Mouse (Mus musculus) embryonic facial prominence, embryonic 12.5 days (tissue): Measurements from ENCODE around the gene Krtap13. TPM values are rescaled to one million over a fixed set of nuclear protein-coding genes. Genes with fewer than 3 reads are reported as not detected.

Experiments used
- ATAC-seq: fragments of 200-750 bp; cut with Nextera tagmentation; 2 replicates; pipeline ENCODE4 v1.8.0; 2017; ENCODE audit not compliant: insufficient number of reproducible peaks, insufficient read depth, low FRiP score, low TSS enrichment
- H3K27ac ChIP-seq: fragments of 300-500 bp; sonication (generic); 2 replicates; pipeline ENCODE4 v1.5.1; 2016; ENCODE audit warnings: mild to moderate bottlenecking
- H3K27me3 ChIP-seq: fragments of 300-500 bp; sonication (generic); 2 replicates; pipeline ENCODE4 v1.6.1; 2016; ENCODE audit warnings: mild to moderate bottlenecking, moderate library complexity
- H3K36me3 ChIP-seq: fragments of 300-500 bp; sonication (generic); 2 replicates; pipeline ENCODE4 v1.6.1; 2016; ENCODE audit warnings: mild to moderate bottlenecking
- H3K4me1 ChIP-seq: fragments of 300-500 bp; sonication (generic); 2 replicates; pipeline ENCODE4 v1.6.1; 2016
- H3K4me2 ChIP-seq: fragments of 300-500 bp; sonication (generic); replicated peaks from 2 replicates; pipeline ENCODE4 v1.6.1; 2016; ENCODE audit warnings: mild to moderate bottlenecking, moderate library complexity
- H3K4me3 ChIP-seq: fragments of 300-500 bp; sonication (generic); 2 replicates; pipeline ENCODE4 v1.5.1; 2016; ENCODE audit warnings: mild to moderate bottlenecking
- H3K9ac ChIP-seq: fragments of 300-500 bp; sonication (generic); 2 replicates; pipeline ENCODE4 v1.6.1; 2016; ENCODE audit warnings: mild to moderate bottlenecking, moderate library complexity
- H3K9me3 ChIP-seq: fragments of 300-500 bp; sonication (generic); 2 replicates; pipeline ENCODE4 v1.6.1; 2016; ENCODE audit warnings: mild to moderate bottlenecking, moderate library complexity
- WGBS: fragments of 180-500 bp; shearing (Covaris S2); methylation state at CpG from one replicate; pipeline ENCODE4 v1.1.7; 2016; 5-methylcytosine and 5-hydroxymethylcytosine counted together
- polyA plus RNA-seq: library from polyadenylated mRNA; unstranded; fragments of >200 nt; fragmentation: Nextera tagmentation; extraction: Ambion mirVana; gene quantifications from 2 replicates; pipeline ENCODE4 v1.2.1, GENCODE M21; 2016

Gene Krtap13
- polyA plus RNA-seq, 1 experiment from 2014 or later, result not detected

GRCm38 (mm10) chr16:88710757-88711156 is 40.7 kb downstream of the Krtap13 start:
- H3K9ac ChIP-seq, result no peak overlapping the region
- ATAC-seq, result no peak
- 73% methylated on average over 4 of the region's 4 CpGs for WGBS

GRCm38 (mm10) chr16:88707496-88708012 is 43.9 kb downstream of the Krtap13 start, which contains the start of gene 2310061N02Rik:
Gene 2310061N02Rik, minus strand, starts transcription at chr16:88707962.
- ATAC-seq, result no peak
- Histone ChIP-seq H3K27me3 (no peaks in the 10 kb centered on the region), H3K9ac (no peak within 1 kb of the TSS), H3K36me3 (no peaks in the 10 kb centered on the region), H3K4me2 (no peak within 1 kb of the TSS), H3K27ac (no peak within 1 kb of the TSS), H3K4me3 (no peak within 1 kb of the TSS), H3K9me3 (no peaks in the 10 kb centered on the region), H3K4me1 (no peaks in the 10 kb centered on the region)
- WGBS, result 91% methylated on average over 10 of the region's 10 CpGs

More at GRCm38 (mm10) chr16:88710757-88711156, 40.7 kb downstream of the Krtap13 start:
- Histone ChIP-seq H3K27me3 (no peaks in the 10 kb centered on the region), H3K4me2 (no peak overlapping the region), H3K9me3 (no peaks in the 10 kb centered on the region), H3K4me1 (no peaks in the 10 kb centered on the region), H3K4me3 (no peak overlapping the region), H3K27ac (no peak overlapping the region), H3K36me3 (no peaks in the 10 kb centered on the region)

GRCm38 (mm10) chr16:88701072-88701864 is 50.2 kb downstream of the Krtap13 start:
- 0 out of 2 replicates have a peak, but pooled peaks have one; percentile 64 for ATAC-seq
- H3K27ac ChIP-seq, result no peak overlapping the region

More at GRCm38 (mm10) chr16:88701072-88701864, 50.2 kb downstream of the Krtap13 start:
- H3K4me2 ChIP-seq, result no peak overlapping the region
- WGBS, result 24% methylated on average over 4 of the region's 4 CpGs
- no peaks in the 10 kb centered on the region for H3K9me3 ChIP-seq
- H3K4me1 ChIP-seq, result no peaks in the 10 kb centered on the region
- no peak overlapping the region for H3K4me3 ChIP-seq
- H3K36me3 ChIP-seq, result no peaks in the 10 kb centered on the region
- H3K27me3 ChIP-seq, result no peaks in the 10 kb centered on the region
- no peak overlapping the region for H3K9ac ChIP-seq

Other genes with a start within 250 kb of the Krtap13 start
- not detected in 2 replicates for gene Cldn17, start 244.7 kb downstream of the Krtap13 start, polyA plus RNA-seq
- gene Cldn8, start 188.5 kb downstream of the Krtap13 start, polyA plus RNA-seq, result 4.8 and 5.3 TPM in 2 replicates
- gene Krtap24-1, start 139.4 kb downstream of the Krtap13 start, polyA plus RNA-seq, result not detected in 2 replicates
- not detected in 2 replicates for gene 2310079G19Rik, start 124.0 kb downstream of the Krtap13 start, polyA plus RNA-seq
- gene Krtap26-1, start 103.8 kb downstream of the Krtap13 start, polyA plus RNA-seq, result not detected in 2 replicates
- gene Krtap27-1, start 80.0 kb downstream of the Krtap13 start, polyA plus RNA-seq, result not detected in 2 replicates
- gene 2310061N02Rik, start 43.7 kb downstream of the Krtap13 start, polyA plus RNA-seq, result not detected in 2 replicates
- not detected in 2 replicates for gene Krtap13-1, start 22.8 kb downstream of the Krtap13 start, polyA plus RNA-seq
- not detected in 2 replicates for gene 2310034C09Rik, start 7.2 kb upstream of the Krtap13 start, polyA plus RNA-seq
- gene 2310057N15Rik, start 22.6 kb upstream of the Krtap13 start, polyA plus RNA-seq, result not detected in 2 replicates
- not detected in 2 replicates for gene Gm5965, start 26.3 kb upstream of the Krtap13 start, polyA plus RNA-seq
- gene Gm20741, start 60.6 kb upstream of the Krtap13 start, polyA plus RNA-seq, result not detected in 2 replicates
- gene Krtap15, start 68.6 kb upstream of the Krtap13 start, polyA plus RNA-seq, result not detected in 2 replicates
- not detected in 2 replicates for gene Krtap14, start 74.5 kb upstream of the Krtap13 start, polyA plus RNA-seq
- gene Krtap19-1, start 117.8 kb upstream of the Krtap13 start, polyA plus RNA-seq, result not detected in 2 replicates
- gene Krtap19-2, start 122.6 kb upstream of the Krtap13 start, polyA plus RNA-seq, result not detected in 2 replicates
- not detected in 2 replicates for gene Krtap19-3, start 126.4 kb upstream of the Krtap13 start, polyA plus RNA-seq
- not detected in 2 replicates for gene Krtap19-4, start 133.5 kb upstream of the Krtap13 start, polyA plus RNA-seq
- gene Krtap19-5, start 144.8 kb upstream of the Krtap13 start, polyA plus RNA-seq, result not detected in 2 replicates
- not detected in 2 replicates for gene Krtap19-9b, start 180.6 kb upstream of the Krtap13 start, polyA plus RNA-seq
- not detected in 2 replicates for gene Krtap16-3, start 211.2 kb upstream of the Krtap13 start, polyA plus RNA-seq